23 mouse cellular contexts compared by ENCODE assay signal in the genomic region with DNA sequence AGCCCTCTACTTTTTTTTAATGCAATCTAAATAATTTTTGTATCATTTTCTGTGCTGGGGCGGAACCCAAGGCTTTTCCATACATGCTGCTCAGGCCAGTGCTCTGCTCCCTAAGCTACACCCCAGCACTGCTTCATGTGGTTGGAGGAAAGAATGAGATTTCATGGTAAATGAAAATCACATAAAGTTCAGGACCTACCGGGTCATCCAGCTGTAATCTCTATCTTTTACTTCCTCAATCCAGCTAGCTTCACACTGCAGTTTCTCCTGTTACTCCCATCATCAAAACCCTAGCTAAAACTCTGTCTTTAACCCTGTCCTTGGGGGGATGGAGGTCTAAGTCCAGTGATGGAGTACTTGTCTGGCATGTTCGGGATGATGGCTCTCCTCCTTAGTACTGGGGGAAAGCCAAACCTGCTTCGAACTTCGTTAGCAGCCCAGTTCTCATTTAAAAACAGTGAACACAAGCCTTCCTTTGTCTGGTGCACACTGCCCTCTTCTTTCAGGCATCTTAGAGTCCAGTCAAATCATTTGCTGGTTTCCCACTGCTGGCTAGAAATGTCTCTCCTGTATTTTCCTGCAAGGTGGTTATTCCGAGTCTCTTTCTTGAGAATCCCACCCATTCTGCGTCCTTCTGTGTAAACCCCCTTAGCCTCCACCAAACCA. TPM values are rescaled to one million over a fixed set of nuclear protein-coding genes. Genes with fewer than 3 reads are reported as not detected.
DNase-seq lines count a peak whose midpoint lies in the region; ATAC-seq and TF ChIP-seq lines count a peak whose summit lies in the region.
"Had no signal": no experiment of that assay in that cellular context is flagged by ENCODE, and none has a peak within 500 bp of the region (broad histone marks: within the 10 kb centered on the region; RNA-seq: fewer than 3 reads in every experiment).

No protein-coding gene starts in this region.

- no peaks in the 10 kb centered on the region for H3K27me3 ChIP-seq in forebrain, embryonic 14.5 days (replicated peaks; ENCODE audit: control insufficient read depth, insufficient read depth, low read length)
- no peaks in the 10 kb centered on the region for H3K27me3 ChIP-seq in forebrain, embryonic 11.5 days (ENCODE audit: control insufficient read depth, insufficient read depth, low read length)
- no peaks in the 10 kb centered on the region for H3K27me3 ChIP-seq in hindbrain, embryonic 16.5 days (replicated peaks; ENCODE audit: control insufficient read depth, insufficient read depth, low read length)
- no peaks in the 10 kb centered on the region for H3K27me3 ChIP-seq in hindbrain, embryonic 12.5 days
- H3K27me3 ChIP-seq in midbrain, postnatal 0 days (ENCODE audit: insufficient read depth, low read length) = no peaks in the 10 kb centered on the region
- no peaks in the 10 kb centered on the region for H3K27me3 ChIP-seq in midbrain, embryonic 15.5 days (replicated peaks)
- H3K27me3 ChIP-seq: embryonic facial prominence, embryonic 15.5 days; heart, embryonic 13.5 days; limb, embryonic 13.5 days; liver, embryonic 15.5 days; midbrain, embryonic 12.5 days had no signal

- WGBS in forebrain, embryonic 14.5 days = 52% methylated on average over 7 of the region's 7 CpGs
- 70% methylated on average over 7 of the region's 7 CpGs for WGBS in forebrain, embryonic 11.5 days
- WGBS in hindbrain, embryonic 16.5 days = 75% methylated on average over 7 of the region's 7 CpGs
- WGBS in hindbrain, embryonic 12.5 days = 82% methylated on average over 7 of the region's 7 CpGs
- 82% methylated on average over 7 of the region's 7 CpGs for WGBS in midbrain, postnatal 0 days
- WGBS in midbrain, embryonic 15.5 days = 83% methylated on average over 7 of the region's 7 CpGs
- WGBS in olfactory bulb, adult 2 months = 64% methylated on average over 7 of the region's 7 CpGs

- peaks cover 4% of the 10 kb centered on the region for H3K4me1 ChIP-seq in forebrain, embryonic 14.5 days (ENCODE audit: control insufficient read depth, insufficient read depth, low read length)
- H3K4me1 ChIP-seq in forebrain, embryonic 11.5 days (replicated peaks; ENCODE audit: control insufficient read depth, insufficient read depth, low read length) = no peaks in the 10 kb centered on the region; the same call in 1 of the 2 replicates
- peaks cover 12% of the 10 kb centered on the region for H3K4me1 ChIP-seq in hindbrain, embryonic 16.5 days (ENCODE audit: control insufficient read depth, insufficient read depth, low read depth, low read length)
- H3K4me1 ChIP-seq in hindbrain, embryonic 12.5 days = peaks cover 9% of the 10 kb centered on the region
- peaks cover 8% of the 10 kb centered on the region for H3K4me1 ChIP-seq in midbrain, postnatal 0 days (ENCODE audit: insufficient read depth, low read length)
- H3K4me1 ChIP-seq in midbrain, embryonic 15.5 days = peaks cover 16% of the 10 kb centered on the region
- H3K4me1 ChIP-seq in olfactory bulb, adult 2 months (ENCODE audit: control insufficient read depth, insufficient read depth, low read length) = peaks cover 10% of the 10 kb centered on the region; the same call in 1 of the 2 replicates

- ATAC-seq in forebrain, embryonic 14.5 days = no peak
- ATAC-seq in forebrain, embryonic 11.5 days (replicated peaks; ENCODE audit: low FRiP score) = no peak
- ATAC-seq in hindbrain, embryonic 16.5 days = no peak
- ATAC-seq in hindbrain, embryonic 12.5 days (ENCODE audit: low FRiP score) = no peak
- no peak for ATAC-seq in midbrain, postnatal 0 days (ENCODE audit: low FRiP score)
- ATAC-seq in midbrain, embryonic 15.5 days (replicated peaks) = no peak
- ATAC-seq: activated CD4-positive, CD25-positive, alpha-beta regulatory T cell, adult 4 months had no signal

- no peaks in the 10 kb centered on the region for H3K9me3 ChIP-seq in forebrain, embryonic 14.5 days (replicated peaks; ENCODE audit: control insufficient read depth, low read length)
- H3K9me3 ChIP-seq in forebrain, embryonic 11.5 days (ENCODE audit: control insufficient read depth, low read length) = no peaks in the 10 kb centered on the region
- no peaks in the 10 kb centered on the region for H3K9me3 ChIP-seq in hindbrain, embryonic 16.5 days (ENCODE audit: control insufficient read depth, low read length)
- H3K9me3 ChIP-seq in hindbrain, embryonic 12.5 days (replicated peaks) = no peaks in the 10 kb centered on the region
- no peaks in the 10 kb centered on the region for H3K9me3 ChIP-seq in midbrain, postnatal 0 days (ENCODE audit: low read length)
- no peaks in the 10 kb centered on the region for H3K9me3 ChIP-seq in midbrain, embryonic 15.5 days
- H3K9me3 ChIP-seq: embryonic facial prominence, embryonic 15.5 days; heart, embryonic 13.5 days; limb, embryonic 13.5 days; liver, embryonic 15.5 days; midbrain, embryonic 12.5 days had no signal

- no peak overlapping the region for H3K9ac ChIP-seq in forebrain, embryonic 14.5 days (ENCODE audit: low read length)
- H3K9ac ChIP-seq in forebrain, embryonic 11.5 days (ENCODE audit: low read length) = no peak overlapping the region
- H3K9ac ChIP-seq in hindbrain, embryonic 16.5 days (ENCODE audit: low read depth, low read length) = no peak overlapping the region
- H3K9ac ChIP-seq in hindbrain, embryonic 12.5 days = no peak overlapping the region
- H3K9ac ChIP-seq in midbrain, postnatal 0 days (replicated peaks; ENCODE audit: low read length, poor library complexity, severe bottlenecking) = no peak overlapping the region
- no peak overlapping the region for H3K9ac ChIP-seq in midbrain, embryonic 15.5 days
- H3K9ac ChIP-seq: embryonic facial prominence, embryonic 15.5 days; heart, embryonic 13.5 days; limb, embryonic 13.5 days; liver, embryonic 15.5 days; midbrain, embryonic 12.5 days had no signal

- H3K4me3 ChIP-seq in forebrain, embryonic 14.5 days (ENCODE audit: low read depth, low read length) = no peak overlapping the region
- H3K4me3 ChIP-seq in forebrain, embryonic 11.5 days (ENCODE audit: low read depth, low read length) = no peak overlapping the region
- no peak overlapping the region for H3K4me3 ChIP-seq in hindbrain, embryonic 16.5 days (ENCODE audit: low read length)
- H3K4me3 ChIP-seq in hindbrain, embryonic 12.5 days = no peak overlapping the region
- H3K4me3 ChIP-seq in midbrain, postnatal 0 days (ENCODE audit: low read depth, low read length) = no peak overlapping the region
- no peak overlapping the region for H3K4me3 ChIP-seq in midbrain, embryonic 15.5 days
- no peak overlapping the region for H3K4me3 ChIP-seq in olfactory bulb, adult 2 months (ENCODE audit: insufficient read depth, low read depth, low read length)
- H3K4me3 ChIP-seq: embryonic facial prominence, embryonic 15.5 days; heart, embryonic 13.5 days; limb, embryonic 13.5 days; liver, embryonic 15.5 days; midbrain, embryonic 12.5 days had no signal

- H3K4me2 ChIP-seq in forebrain, embryonic 14.5 days (ENCODE audit: low read length) = no peak overlapping the region
- H3K4me2 ChIP-seq in forebrain, embryonic 11.5 days (ENCODE audit: low read depth, low read length, severe bottlenecking) = no peak overlapping the region
- H3K4me2 ChIP-seq in hindbrain, embryonic 16.5 days (ENCODE audit: low read length) = no peak overlapping the region
- H3K4me2 ChIP-seq in hindbrain, embryonic 12.5 days (replicated peaks) = no peak overlapping the region
- no peak overlapping the region for H3K4me2 ChIP-seq in midbrain, postnatal 0 days (ENCODE audit: low read depth, low read length, poor library complexity, severe bottlenecking)
- H3K4me2 ChIP-seq in midbrain, embryonic 15.5 days = no peak overlapping the region
- H3K4me2 ChIP-seq: embryonic facial prominence, embryonic 15.5 days; heart, embryonic 13.5 days; limb, embryonic 13.5 days; liver, embryonic 15.5 days; midbrain, embryonic 12.5 days had no signal

- H3K36me3 ChIP-seq in forebrain, embryonic 14.5 days (ENCODE audit: control insufficient read depth, insufficient read depth, low read length) = peaks cover 18% of the 10 kb centered on the region
- H3K36me3 ChIP-seq in forebrain, embryonic 11.5 days (ENCODE audit: control insufficient read depth, insufficient read depth, low read length) = no peaks in the 10 kb centered on the region
- peaks cover 15% of the 10 kb centered on the region for H3K36me3 ChIP-seq in hindbrain, embryonic 16.5 days (ENCODE audit: control insufficient read depth, insufficient read depth, low read length)
- H3K36me3 ChIP-seq in hindbrain, embryonic 12.5 days = peaks cover 11% of the 10 kb centered on the region; the same call in 1 of the 2 replicates
- peaks cover 15% of the 10 kb centered on the region for H3K36me3 ChIP-seq in midbrain, postnatal 0 days (ENCODE audit: insufficient read depth, low read length)
- peaks cover 12% of the 10 kb centered on the region for H3K36me3 ChIP-seq in midbrain, embryonic 15.5 days (replicated peaks)

- TF ChIP-seq CTCF in midbrain, postnatal 0 days (IDR thresholded peaks at IDR 0.05) = no peak
- no peak for TF ChIP-seq CTCF in olfactory bulb, adult 2 months (IDR thresholded peaks at IDR 0.05; ENCODE audit: insufficient read depth, low read depth, low read length)

- DNase-seq in forebrain, embryonic 14.5 days (ENCODE audit: low spot score) = peak; percentile 24
- DNase-seq in forebrain, embryonic 11.5 days (ENCODE audit: low spot score) = no peak
- peak; percentile 39 for DNase-seq in midbrain, postnatal 0 days (ENCODE audit: low spot score)
- DNase-seq in right cerebral cortex, postnatal 25 days = no peak
- DNase-seq: adrenal gland, postnatal 10 days; cerebellum, adult 11 months; cerebellum, postnatal 14 days; embryo, embryonic 11 days; kidney, adult 8-10 months; kidney, postnatal 25 days; right cerebral cortex, adult 18-20 months; thymus, postnatal 25 days had no signal

- no peak overlapping the region for H3K27ac ChIP-seq in forebrain, embryonic 14.5 days (ENCODE audit: low read depth, low read length)
- no peak overlapping the region; the same call in 1 of the 2 replicates for H3K27ac ChIP-seq in forebrain, embryonic 11.5 days (ENCODE audit: low read depth, low read length)
- peak overlapping the region; percentile 49; the same call in 1 of the 2 replicates for H3K27ac ChIP-seq in hindbrain, embryonic 16.5 days (ENCODE audit: low read depth, low read length)
- no peak overlapping the region for H3K27ac ChIP-seq in hindbrain, embryonic 12.5 days
- H3K27ac ChIP-seq in midbrain, postnatal 0 days (ENCODE audit: low read depth, low read length) = peak overlapping the region; percentile 32; the same call in 1 of the 2 replicates
- H3K27ac ChIP-seq in midbrain, embryonic 15.5 days = no peak overlapping the region
- H3K27ac ChIP-seq in olfactory bulb, adult 2 months (ENCODE audit: insufficient read depth, low read depth, low read length) = peak overlapping the region; percentile 73; the same call in 1 of the 2 replicates
- H3K27ac ChIP-seq: embryonic facial prominence, embryonic 15.5 days; heart, embryonic 13.5 days; limb, embryonic 13.5 days; liver, embryonic 15.5 days; macrophage; midbrain, embryonic 12.5 days had no signal

- TF ChIP-seq POLR2A in olfactory bulb, adult 2 months (IDR thresholded peaks at IDR 0.05; ENCODE audit: insufficient read depth, low read depth, low read length) = no peak

RNA-seq across cellular contexts. Expression of a gene that starts 6.5 kb away (rescaled TPM):
- polyA plus RNA-seq in forebrain, embryonic 14.5 days (2014; fragmentation: Nextera tagmentation; extraction: Ambion mirVana) = 20.4 and 26.6 TPM in 2 replicates
- 14.4 and 14.8 TPM in 2 replicates for polyA plus RNA-seq in forebrain, embryonic 11.5 days (2014; fragmentation: Nextera tagmentation; extraction: Ambion mirVana)
- polyA plus RNA-seq in hindbrain, embryonic 16.5 days (2015; fragmentation: Nextera tagmentation; extraction: Ambion mirVana) = 29.2 and 32.0 TPM in 2 replicates
- 22.3 and 24.2 TPM in 2 replicates for polyA plus RNA-seq in hindbrain, embryonic 12.5 days (2016; fragmentation: Nextera tagmentation; extraction: Ambion mirVana)
- total RNA-seq in midbrain, postnatal 0 days (2014; rRNA removed) = 24.2 and 28.6 TPM in 2 replicates
- 29.5 and 30.9 TPM in 2 replicates for polyA plus RNA-seq in midbrain, postnatal 0 days (2015; fragmentation: Nextera tagmentation; extraction: Ambion mirVana)
- polyA plus RNA-seq in midbrain, embryonic 15.5 days (2015; fragmentation: Nextera tagmentation; extraction: Ambion mirVana) = 27.9 and 28.4 TPM in 2 replicates
- polyA plus RNA-seq in olfactory bulb, adult 2 months (2012; ENCODE audit: insufficient read depth, insufficient read length, low replicate concordance, missing spikeins) = not detected in 2 replicates

Comparison
In these comparisons a context has a peak if more than half of its experiments do, and no peak if none do; other contexts are left out.
1. DNase-seq: peak in forebrain, embryonic 14.5 days (single experiment) and midbrain, postnatal 0 days (single experiment); none in forebrain, embryonic 11.5 days (single experiment) and right cerebral cortex, postnatal 25 days (single experiment).
2. H3K27ac ChIP-seq: peak in hindbrain, embryonic 16.5 days (single experiment), midbrain, postnatal 0 days (single experiment) and olfactory bulb, adult 2 months (single experiment); none in forebrain, embryonic 14.5 days (single experiment), forebrain, embryonic 11.5 days (single experiment), hindbrain, embryonic 12.5 days (single experiment) and midbrain, embryonic 15.5 days (single experiment).